Mouse (Mus musculus): ENCODE measurements around the gene Lyrm2.

The Lyrm2 gene

GRCm38 (mm10) chr4:32799966-32800576, at the start of gene Lyrm2:
Gene Lyrm2 (plus strand): TSS chr4:32800253.
- DNase-seq, result peak; percentile 84 to 91

GRCm38 (mm10) chr4:32750711-32751110, 49.3 kb upstream of the Lyrm2 start:
- DNase-seq, result no peak

- no peak for DNase-seq
Measured at GRCm38 (mm10) chr4:32757430-32757829, 42.6 kb upstream of the Lyrm2 start.

DNA sequence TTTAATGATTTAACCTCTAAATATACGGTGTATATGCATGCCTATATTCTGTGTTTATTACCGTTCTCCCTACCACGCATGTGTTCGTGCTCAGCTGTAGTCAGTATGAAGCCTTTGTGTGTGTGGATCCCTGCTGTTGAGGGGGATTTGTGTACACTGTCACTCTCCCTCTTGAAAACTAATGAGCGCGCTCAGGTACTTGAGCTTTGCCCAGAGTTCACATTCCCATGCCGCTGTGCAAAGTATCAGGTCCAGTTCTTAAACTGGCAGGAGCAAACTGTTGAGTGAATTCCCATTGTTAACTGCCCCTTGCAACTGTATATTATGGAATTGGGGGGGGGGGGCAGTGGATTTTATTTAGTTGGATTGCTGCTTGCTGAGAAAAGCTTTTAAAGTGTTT, 32.6 kb upstream of the Lyrm2 start:
- no peak for DNase-seq

GRCm38 (mm10) chr4:32768046-32768445, 32.0 kb upstream of the Lyrm2 start:
- DNase-seq, result no peak

- no peak for DNase-seq
Measured at GRCm38 (mm10) chr4:32770284-32770810, 29.7 kb upstream of the Lyrm2 start.

GRCm38 (mm10) chr4:32779996-32780395, 20.1 kb upstream of the Lyrm2 start:
- DNase-seq, result no peak

DNA sequence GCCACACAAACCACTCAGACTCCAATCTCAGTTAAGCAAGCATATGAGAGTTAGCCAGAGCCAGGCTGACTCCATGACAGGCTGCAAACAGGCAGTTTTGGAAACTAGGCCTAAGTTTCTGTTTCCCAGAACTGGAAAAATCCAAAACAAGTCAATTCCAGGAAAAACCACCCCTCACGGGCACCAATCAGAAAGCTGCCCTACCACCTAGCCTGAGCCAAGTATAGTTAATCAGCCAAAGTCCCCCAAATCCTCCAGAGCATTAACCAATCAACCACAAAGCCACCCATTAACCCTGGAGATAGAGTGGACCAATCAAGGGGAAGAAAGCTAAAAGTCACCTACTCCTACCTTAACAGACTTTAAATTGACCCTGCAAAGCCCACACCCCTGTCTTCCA, 12.9 kb upstream of the Lyrm2 start:
- no peak for DNase-seq

GRCm38 (mm10) chr4:32789020-32789419, 11.0 kb upstream of the Lyrm2 start:
- DNase-seq, result no peak

DNA sequence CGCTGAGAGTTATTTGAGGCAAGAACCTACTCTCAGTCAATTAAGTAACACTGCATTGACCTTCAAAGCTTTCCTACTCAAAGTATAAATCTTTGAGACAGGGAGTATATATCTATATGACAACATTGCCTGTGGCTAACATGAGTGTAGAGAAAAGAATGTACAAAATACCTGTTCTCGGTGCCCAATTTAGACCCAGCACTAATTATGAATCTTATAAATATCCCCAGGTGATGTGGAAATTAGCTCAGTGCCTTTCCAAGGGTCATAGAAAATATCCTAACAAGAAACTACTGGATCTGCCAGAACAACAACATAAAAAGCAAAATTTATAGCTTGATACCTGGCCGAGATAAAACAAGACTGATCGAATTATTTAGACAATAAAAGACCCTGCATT, 1.1 kb upstream of the Lyrm2 start:
- no peak for DNase-seq

DNA sequence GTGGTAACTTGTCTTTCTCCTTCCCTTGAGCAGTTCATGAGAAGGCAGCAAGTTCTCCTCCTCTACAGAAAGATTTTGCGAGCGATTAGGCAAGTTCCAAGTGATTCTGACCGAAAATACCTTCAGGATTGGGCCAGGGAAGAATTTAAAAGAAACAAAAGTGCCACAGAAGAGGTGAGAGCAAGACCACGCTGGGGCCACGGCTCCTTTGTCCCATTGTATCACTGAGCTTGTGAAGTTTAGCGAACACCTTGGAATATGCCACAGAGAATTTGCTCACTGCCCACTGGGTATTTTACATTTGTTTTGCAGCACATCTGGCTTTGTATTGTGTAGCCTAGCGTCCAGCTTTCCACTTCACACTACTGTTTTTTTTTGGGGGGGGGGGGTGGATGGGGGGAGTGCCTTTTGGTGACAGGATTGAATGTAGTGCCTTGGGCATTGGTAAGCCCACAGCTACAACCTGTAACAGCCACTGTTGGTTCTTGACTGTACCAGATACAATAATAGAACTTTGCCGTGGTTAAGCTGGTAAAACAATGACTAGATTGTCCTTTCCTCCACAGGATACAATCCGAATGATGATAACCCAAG, 621 bp downstream of the Lyrm2 start:
- DNase-seq, result no peak

DNA sequence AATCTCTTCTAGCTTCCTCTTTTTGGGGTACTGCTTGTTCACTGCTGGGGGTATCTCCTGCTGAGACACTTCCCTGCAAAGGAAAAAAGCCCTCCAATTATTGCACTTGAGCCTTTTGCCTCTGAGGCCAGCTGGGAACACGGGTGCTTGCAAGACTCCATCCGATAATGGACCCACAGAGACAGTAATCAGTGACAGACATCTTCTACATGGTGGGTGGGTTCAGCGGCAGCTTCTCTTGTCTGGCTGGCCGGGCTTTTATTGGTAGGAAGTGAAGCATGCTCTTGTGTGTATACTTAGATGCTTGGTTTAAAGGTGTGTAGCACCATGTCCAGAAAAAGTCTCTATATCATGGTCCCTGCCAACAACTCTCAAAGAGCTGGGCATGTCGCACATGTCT, 17.4 kb downstream of the Lyrm2 start:
- DNase-seq, result no peak

DNA sequence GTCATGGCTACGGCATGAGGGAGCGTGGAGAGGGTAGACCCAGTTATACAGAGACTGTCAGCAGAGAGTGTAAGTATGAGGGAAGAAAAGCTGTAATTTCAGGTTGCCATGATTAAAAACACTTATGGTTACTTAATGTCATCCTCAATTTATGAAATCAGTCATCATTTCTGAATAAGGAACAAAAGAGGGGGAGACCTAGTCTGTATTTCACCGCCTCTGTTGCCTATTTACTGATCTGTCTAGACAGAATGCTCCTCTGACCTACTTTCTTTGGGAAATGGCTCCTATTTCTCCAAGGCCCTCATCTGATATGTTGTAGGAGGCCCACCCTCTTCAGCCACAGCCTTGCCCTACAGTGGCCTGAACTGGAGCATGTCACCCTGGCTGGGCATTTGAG, 20.6 kb downstream of the Lyrm2 start:
- DNase-seq, result no peak

DNA sequence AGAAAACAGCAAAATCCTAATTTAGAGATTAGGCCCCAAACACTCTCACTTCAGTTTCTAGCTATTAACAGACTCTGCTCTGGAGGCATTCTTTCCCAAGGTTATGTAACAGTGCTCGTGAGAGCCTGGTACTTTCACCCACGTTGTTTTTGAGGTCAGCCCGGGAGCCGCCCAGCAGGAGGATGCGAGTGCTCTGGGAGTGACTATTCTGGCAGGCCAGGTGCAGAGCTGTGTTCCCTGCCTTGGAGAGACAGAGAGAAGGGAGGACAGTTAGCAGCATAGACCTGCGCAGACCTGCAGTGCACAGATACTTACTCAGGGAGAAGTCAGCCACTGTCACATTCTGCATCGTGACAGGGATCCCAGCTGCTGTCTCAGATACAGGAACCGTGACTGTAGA, 24.2 kb downstream of the Lyrm2 start:
- no peak for DNase-seq

DNA sequence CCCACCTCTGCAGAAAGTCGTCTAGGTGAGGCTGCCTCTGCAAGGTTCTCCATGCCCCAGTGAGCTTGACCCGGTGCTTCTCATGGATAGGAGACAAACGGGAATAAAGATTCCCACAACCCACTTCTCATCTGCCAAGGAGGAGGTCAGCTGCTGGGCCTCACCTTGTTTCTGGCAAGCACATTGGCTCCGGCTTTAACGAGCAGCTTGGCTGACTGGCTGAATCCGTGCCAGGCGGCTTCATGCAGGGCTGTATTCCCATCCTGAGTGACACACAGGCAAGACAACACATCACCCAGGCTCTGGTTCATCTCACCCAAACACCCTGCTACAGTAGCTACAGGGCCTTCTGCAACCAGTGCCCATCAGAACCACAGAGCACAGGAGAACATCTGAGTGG, 26.9 kb downstream of the Lyrm2 start:
- peak; percentile 10 to 21 for DNase-seq

DNA sequence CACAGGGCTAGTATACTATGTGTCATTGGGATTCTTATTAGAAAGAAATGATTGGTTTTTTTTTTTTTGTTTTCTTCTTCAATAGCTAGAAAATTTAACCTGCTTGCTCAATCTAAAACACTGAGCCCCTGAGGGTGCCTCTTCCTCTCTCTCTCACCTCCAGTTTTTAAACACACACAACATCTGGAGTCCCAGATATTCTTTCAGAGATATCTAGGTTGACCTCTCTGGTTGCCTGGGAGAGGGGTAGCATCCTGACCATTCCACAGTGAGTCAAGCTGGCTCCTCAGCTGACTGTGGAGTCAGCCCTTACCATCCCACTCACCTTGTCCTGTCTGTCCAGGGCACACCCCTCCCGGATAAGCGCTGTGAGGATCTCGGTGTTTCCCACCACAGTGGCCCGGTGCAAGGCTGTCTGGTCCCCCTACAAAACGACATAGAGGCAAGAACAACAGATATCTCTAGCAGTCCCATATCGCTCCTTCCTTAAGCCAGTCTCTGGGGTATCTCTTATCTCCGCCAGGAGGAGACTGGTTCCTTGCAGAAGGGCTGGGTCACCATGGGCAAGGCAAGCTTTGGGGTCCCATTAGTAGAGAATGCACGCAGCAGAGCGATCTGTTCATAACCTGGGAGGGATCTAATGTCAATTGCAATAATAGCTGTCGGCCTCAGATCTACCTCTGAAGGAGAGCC, 28.5 kb downstream of the Lyrm2 start:
- no peak for DNase-seq

- no peak for DNase-seq
Measured at GRCm38 (mm10) chr4:32829316-32829715, 29.3 kb downstream of the Lyrm2 start.

GRCm38 (mm10) chr4:32833494-32834282, 33.6 kb downstream of the Lyrm2 start:
- DNase-seq, result no peak

DNA sequence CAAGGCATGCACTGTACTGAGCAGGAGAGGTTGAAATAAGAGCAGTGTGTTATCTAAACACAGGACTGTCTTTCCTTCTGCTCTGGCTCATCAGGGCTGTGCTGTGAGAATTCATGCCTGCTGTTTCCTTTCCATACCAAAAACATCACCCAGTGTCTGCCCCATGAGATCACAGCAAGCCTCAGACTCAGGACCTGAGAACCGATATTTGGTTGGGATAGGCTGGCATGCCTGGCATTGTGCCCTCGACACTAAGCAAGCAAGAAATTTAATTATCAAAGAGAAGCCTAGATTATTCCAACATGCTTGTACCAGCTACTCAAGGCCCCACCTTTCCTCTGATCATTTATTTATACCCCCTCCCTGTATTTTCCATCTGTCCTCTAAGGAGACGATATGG, 34.5 kb downstream of the Lyrm2 start:
- DNase-seq, result no peak

DNA sequence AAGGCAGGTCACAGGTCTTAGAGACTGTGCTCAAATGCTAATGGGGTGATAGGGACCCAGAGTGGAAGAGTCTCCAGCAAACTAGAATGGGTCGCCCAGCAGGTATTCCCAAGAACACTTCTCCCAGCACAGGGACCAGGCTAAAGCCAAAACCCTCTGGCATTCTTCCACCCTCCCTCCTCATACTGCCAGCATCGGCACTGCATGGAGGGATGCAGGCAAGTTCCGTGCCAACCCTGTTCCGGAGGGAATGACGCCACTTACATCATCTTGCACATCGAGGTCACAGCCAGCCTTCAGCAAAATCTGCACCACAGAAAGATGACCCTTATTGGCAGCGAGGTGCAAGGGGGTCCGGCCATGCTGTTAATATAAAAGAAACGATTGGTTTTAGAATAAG, 36.0 kb downstream of the Lyrm2 start:
- no peak for DNase-seq

DNA sequence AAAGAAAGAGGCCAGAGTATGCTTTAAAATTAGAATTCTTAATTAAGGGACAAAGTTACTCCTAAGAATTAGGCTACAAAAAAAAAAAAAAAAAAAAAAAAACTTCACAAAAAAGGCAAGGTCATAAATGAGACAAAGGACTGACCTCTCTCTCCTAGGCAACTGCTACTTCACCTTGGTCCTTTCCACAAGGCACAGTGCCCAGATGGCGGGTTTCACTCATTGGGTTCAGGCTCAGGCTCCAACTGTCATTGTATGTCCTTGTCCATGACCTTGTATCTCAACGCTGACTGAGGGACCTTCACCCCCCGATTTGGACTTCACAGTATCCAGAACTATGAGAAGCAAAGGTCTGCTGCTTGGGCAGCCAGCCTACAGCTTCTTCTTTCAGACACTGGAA, 38.3 kb downstream of the Lyrm2 start:
- no peak for DNase-seq

Measured in kidney, postnatal 4 days (tissue).